Mouse (Mus musculus) bone marrow macrophage, adult 2 months (primary cell): Measurements from ENCODE around the gene Gatad1.

Experiments
- CTCF ChIP-seq: IDR thresholded peaks from 2 replicates; pipeline ENCODE4 v1.5.1; 2012; ENCODE audit warnings: low read depth, mild to moderate bottlenecking, low read length, moderate library complexity
- POLR2A ChIP-seq: IDR thresholded peaks from 2 replicates; pipeline ENCODE4 v1.6.1; 2012; ENCODE audit warnings: mild to moderate bottlenecking, low read depth, low read length, borderline replicate concordance

DNA sequence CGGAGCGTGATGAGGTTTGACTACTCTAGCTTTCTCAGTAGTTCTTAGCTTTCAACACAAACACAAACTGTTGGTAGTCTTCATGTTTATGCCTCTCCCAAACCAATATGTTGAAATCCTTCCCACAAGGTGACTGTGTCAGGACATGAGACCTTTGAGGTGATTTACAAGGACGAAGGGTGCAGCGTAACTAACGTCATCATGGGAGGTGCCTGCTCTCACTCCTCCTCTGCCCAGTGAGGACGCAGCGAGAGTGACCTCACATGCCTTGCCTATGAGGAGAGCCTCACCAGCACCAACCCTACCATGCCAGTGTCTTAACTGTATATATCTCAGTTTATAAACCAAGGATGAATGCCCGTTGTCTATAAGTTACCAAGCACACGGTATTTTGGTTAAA is 49.9 kb downstream of the Gatad1 start:
- TF ChIP-seq POLR2A (no peak), CTCF (no peak)
